ENCODE assay signal across 22 mouse cellular contexts in genomic region chr2:118776295-118776694, GRCm38 (mm10). TPM values are rescaled to one million over a fixed set of nuclear protein-coding genes. Genes with fewer than 3 reads are reported as not detected.
DNase-seq lines count a peak whose midpoint lies in the region; TF ChIP-seq lines count a peak whose summit lies in the region.
"Had no signal": no experiment of that assay in that cellular context is flagged by ENCODE, and none has a peak within 500 bp of the region (broad histone marks: within the 10 kb centered on the region; RNA-seq: fewer than 3 reads in every experiment).

No protein-coding gene starts in this region.

- no peak for DNase-seq in heart, embryonic 10.5 days (ENCODE audit: low spot score)
- DNase-seq in heart, adult 9 months (ENCODE audit: low spot score in 2 of 2) = no peak
- DNase-seq in layer of hippocampus, adult 2 months (ENCODE audit: low spot score in 2 of 2) = no peak
- DNase-seq in layer of hippocampus, postnatal 10 days (ENCODE audit: low spot score in 2 of 2) = no peak
- peak; percentile 39 for DNase-seq in 3T3-L1 (ENCODE audit: low read depth, low spot score)
- DNase-seq in cerebellum, adult 2 months = peak in 1 of 2 experiments; percentile 38
- DNase-seq in ovary, postnatal 14 days (ENCODE audit: low spot score) = no peak
- DNase-seq in layer of hippocampus, adult 9-10 months (ENCODE audit: low spot score) = no peak
- DNase-seq: gastrocnemius, postnatal 10 days; heart, postnatal 10 days; kidney, adult 18-20 months; kidney, postnatal 36 days; lung, adult 18-20 months; retina, postnatal 1 day; spleen, adult 18-20 months; thymus, postnatal 36 days had no signal

- no peak overlapping the region for H3K4me3 ChIP-seq in heart, embryonic 10.5 days
- no peak overlapping the region for H3K4me3 ChIP-seq in layer of hippocampus, adult 2 months
- H3K4me3 ChIP-seq in cerebellum, adult 2 months (replicated peaks; ENCODE audit: insufficient read depth, low read depth, low read length) = no peak overlapping the region
- H3K4me3 ChIP-seq: limb, embryonic 13.5 days; midbrain, embryonic 15.5 days; neural tube, embryonic 12.5 days had no signal

- WGBS in heart, embryonic 10.5 days = 66% methylated on average over 2 of the region's 2 CpGs
- 67% methylated on average over 2 of the region's 2 CpGs for WGBS in cerebellum, adult 2 months

- H3K27ac ChIP-seq in heart, embryonic 10.5 days = 0 out of 2 replicates have a peak overlapping the region, but pooled peaks have one; percentile 29
- peak overlapping the region; percentile 83 for H3K27ac ChIP-seq in layer of hippocampus, adult 2 months
- peak overlapping the region; percentile 85 for H3K27ac ChIP-seq in cerebellum, adult 2 months (ENCODE audit: insufficient read depth, low read length)
- H3K27ac ChIP-seq: limb, embryonic 13.5 days; midbrain, embryonic 15.5 days; neural tube, embryonic 12.5 days had no signal

- H3K27me3 ChIP-seq in heart, embryonic 10.5 days (ENCODE audit: insufficient read depth, poor library complexity, severe bottlenecking) = peaks cover 40% of the 10 kb centered on the region
- H3K27me3 ChIP-seq in cerebellum, adult 2 months (ENCODE audit: control insufficient read depth, insufficient read depth, low read length) = no peaks in the 10 kb centered on the region
- H3K27me3 ChIP-seq: midbrain, embryonic 15.5 days had no signal

- no peaks in the 10 kb centered on the region for H3K36me3 ChIP-seq in heart, embryonic 10.5 days
- H3K36me3 ChIP-seq: limb, embryonic 13.5 days; midbrain, embryonic 15.5 days; neural tube, embryonic 12.5 days had no signal

- TF ChIP-seq CTCF in layer of hippocampus, adult 2 months (conservative IDR thresholded peaks at IDR 0.05) = no peak
- TF ChIP-seq CTCF in cerebellum, adult 2 months (IDR thresholded peaks at IDR 0.05; ENCODE audit: borderline replicate concordance, insufficient read depth, low read depth, low read length) = no peak

- 0 out of 2 replicates have a peak, but pooled peaks have one; percentile 2 for TF ChIP-seq POLR2A in cerebellum, adult 2 months (IDR thresholded peaks at IDR 0.05; ENCODE audit: borderline replicate concordance, insufficient read depth, low read length)

- peaks cover 20% of the 10 kb centered on the region for H3K4me1 ChIP-seq in heart, embryonic 10.5 days
- H3K4me1 ChIP-seq in cerebellum, adult 2 months (ENCODE audit: control insufficient read depth, insufficient read depth, low read length) = peaks cover 17% of the 10 kb centered on the region

- H3K9me3 ChIP-seq in heart, embryonic 10.5 days = no peaks in the 10 kb centered on the region
- H3K9me3 ChIP-seq: limb, embryonic 13.5 days; midbrain, embryonic 15.5 days; neural tube, embryonic 12.5 days had no signal

RNA-seq across cellular contexts. Expression of gene Disp2, which starts 3.2 kb away (rescaled TPM):
- 0.20 and 0.23 TPM in 2 replicates for polyA plus RNA-seq in heart, embryonic 10.5 days (2016; fragmentation: Nextera tagmentation; extraction: Ambion mirVana)
- 100 to 1,000 TPM; 263 to 273 TPM for total RNA-seq in layer of hippocampus, adult 2 months (2021)
- 100 to 1,000 TPM; 191 to 195 TPM for total RNA-seq in layer of hippocampus, postnatal 10 days (2021)
- 212 and 227 TPM in 2 replicates for polyA plus RNA-seq in cerebellum, adult 2 months (2012; rRNA removed)

RNA-seq across cellular contexts. Expression of gene Phgr1, which starts 3.7 kb away (rescaled TPM):
- polyA plus RNA-seq in heart, embryonic 10.5 days (2016; fragmentation: Nextera tagmentation; extraction: Ambion mirVana) = not detected in 2 replicates
- not detected for total RNA-seq in layer of hippocampus, adult 2 months (2021)
- total RNA-seq in layer of hippocampus, postnatal 10 days (2021) = not detected
- polyA plus RNA-seq in cerebellum, adult 2 months (2012; rRNA removed) = not detected in 2 replicates
- total RNA-seq: adrenal gland, postnatal 4 days; gastrocnemius, postnatal 10 days; heart, postnatal 10 days; left cerebral cortex, adult 18-20 months had no signal
- polyA plus RNA-seq: embryonic facial prominence, embryonic 11.5 days; limb, embryonic 13.5 days; midbrain, embryonic 15.5 days; neural tube, embryonic 12.5 days had no signal

RNA-seq across cellular contexts. Expression of gene Ccdc9b, which starts 13.8 kb away (rescaled TPM):
- polyA plus RNA-seq in heart, embryonic 10.5 days (2016; fragmentation: Nextera tagmentation; extraction: Ambion mirVana) = 0.94 and 1.8 TPM in 2 replicates
- 1 to 10 TPM; 7.6 to 9.6 TPM for total RNA-seq in layer of hippocampus, adult 2 months (2021)
- total RNA-seq in layer of hippocampus, postnatal 10 days (2021) = 1 to 10 TPM; 2.4 to 2.6 TPM
- polyA plus RNA-seq in cerebellum, adult 2 months (2012; rRNA removed) = 8.3 and 8.5 TPM in 2 replicates

RNA-seq across cellular contexts. Expression of gene Inafm2, which starts 30.7 kb away (rescaled TPM):
- polyA plus RNA-seq in heart, embryonic 10.5 days (2016; fragmentation: Nextera tagmentation; extraction: Ambion mirVana) = 22.6 and 34.8 TPM in 2 replicates
- 10 to 100 TPM; 62.1 to 66.7 TPM for total RNA-seq in layer of hippocampus, adult 2 months (2021)
- 10 to 100 TPM; 31.7 to 33.4 TPM for total RNA-seq in layer of hippocampus, postnatal 10 days (2021)
- 21.8 and 22.0 TPM in 2 replicates for polyA plus RNA-seq in cerebellum, adult 2 months (2012; rRNA removed)

RNA-seq across cellular contexts. Expression of gene Knstrn, which starts 37.5 kb away (rescaled TPM):
- polyA plus RNA-seq in heart, embryonic 10.5 days (2016; fragmentation: Nextera tagmentation; extraction: Ambion mirVana) = 113 and 127 TPM in 2 replicates
- total RNA-seq in layer of hippocampus, adult 2 months (2021) = 1 to 10 TPM; 1.5 to 3.2 TPM
- 1 to 10 TPM; 5.4 to 5.6 TPM for total RNA-seq in layer of hippocampus, postnatal 10 days (2021)
- 1.6 and 2.1 TPM in 2 replicates for polyA plus RNA-seq in cerebellum, adult 2 months (2012; rRNA removed)

Comparison
In these comparisons a context has a peak if more than half of its experiments do, and no peak if none do; other contexts are left out.
1. H3K27ac ChIP-seq: peak in every context shown above with its lines; median percentile 85 in cerebellum, adult 2 months; 83 in layer of hippocampus, adult 2 months; 29 in heart, embryonic 10.5 days.